In the genomic region with DNA sequence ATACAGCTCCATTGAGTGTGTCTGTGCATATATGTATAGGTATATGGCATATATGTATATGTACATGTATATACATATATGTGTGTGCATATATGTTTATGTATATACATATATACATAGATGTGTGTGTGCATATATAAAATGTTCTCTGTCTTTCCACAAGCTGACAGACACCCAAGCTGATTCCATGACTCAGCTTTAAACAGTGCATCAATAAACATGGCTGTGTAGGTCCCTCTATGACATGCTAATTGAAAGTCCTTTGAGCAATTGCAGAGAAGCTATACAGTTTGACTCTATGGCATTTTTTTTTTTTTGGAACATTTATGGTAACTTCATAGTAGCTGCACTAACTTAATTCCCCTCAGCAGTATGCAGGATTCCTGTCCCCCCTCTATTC, we compare ENCODE assay signal across 24 mouse cellular contexts. TPM values are rescaled to one million over a fixed set of nuclear protein-coding genes. Genes with fewer than 3 reads are reported as not detected.
DNase-seq lines count a peak whose midpoint lies in the region; ATAC-seq and TF ChIP-seq lines count a peak whose summit lies in the region.
"Had no signal": no experiment of that assay in that cellular context is flagged by ENCODE, and none has a peak within 500 bp of the region (broad histone marks: within the 10 kb centered on the region; RNA-seq: fewer than 3 reads in every experiment).

No protein-coding gene starts in this region.

- 0 out of 2 replicates have a peak, but pooled peaks have one; percentile 31 for ATAC-seq in midbrain, embryonic 11.5 days (ENCODE audit: low FRiP score)
- 0 out of 2 replicates have a peak, but pooled peaks have one; percentile 3 for ATAC-seq in hindbrain, embryonic 16.5 days
- ATAC-seq in lung, postnatal 0 days = no peak
- ATAC-seq: CD4-positive, CD25-positive, alpha-beta regulatory T cell, adult 4 months had no signal

- TF ChIP-seq EP300 in lung, postnatal 0 days (IDR thresholded peaks at IDR 0.05) = no peak

- TF ChIP-seq POLR2A in brain, embryonic 14.5 days (IDR thresholded peaks at IDR 0.05; ENCODE audit: borderline replicate concordance, extremely low read depth, insufficient read depth, insufficient read length, poor library complexity, severe bottlenecking) = no peak

- H3K4me1 ChIP-seq in midbrain, embryonic 11.5 days (ENCODE audit: control insufficient read depth, insufficient read depth, low read length) = no peaks in the 10 kb centered on the region
- H3K4me1 ChIP-seq in midbrain, embryonic 10.5 days = 0 out of 2 replicates have a peak, but pooled peaks cover 2% of the 10 kb centered on the region
- no peaks in the 10 kb centered on the region for H3K4me1 ChIP-seq in hindbrain, embryonic 16.5 days (ENCODE audit: control insufficient read depth, insufficient read depth, low read depth, low read length)
- no peaks in the 10 kb centered on the region for H3K4me1 ChIP-seq in lung, postnatal 0 days (ENCODE audit: insufficient read depth, low read depth, low read length)
- H3K4me1 ChIP-seq: midbrain, embryonic 12.5 days had no signal

- H3K4me3 ChIP-seq in midbrain, embryonic 11.5 days (ENCODE audit: low read depth, low read length) = no peak overlapping the region
- H3K4me3 ChIP-seq in midbrain, embryonic 10.5 days = no peak overlapping the region
- H3K4me3 ChIP-seq in hindbrain, embryonic 16.5 days (ENCODE audit: low read length) = no peak overlapping the region
- no peak overlapping the region for H3K4me3 ChIP-seq in lung, postnatal 0 days (ENCODE audit: low read depth, low read length)
- H3K4me3 ChIP-seq: heart, embryonic 12.5 days; midbrain, embryonic 12.5 days had no signal

- no peak overlapping the region for H3K4me2 ChIP-seq in midbrain, embryonic 11.5 days
- H3K4me2 ChIP-seq in hindbrain, embryonic 16.5 days (ENCODE audit: low read length) = no peak overlapping the region
- no peak overlapping the region for H3K4me2 ChIP-seq in lung, postnatal 0 days (replicated peaks; ENCODE audit: low read depth, low read length)
- H3K4me2 ChIP-seq: heart, embryonic 12.5 days; midbrain, embryonic 12.5 days had no signal

- DNase-seq in heart, adult 11 months = peak; percentile 40
- no peak for DNase-seq in heart, adult 9 months (ENCODE audit: low spot score in 2 of 2)
- no peak for DNase-seq in midbrain, embryonic 11.5 days (ENCODE audit: low spot score, missing footprints)
- no peak for DNase-seq in midbrain, embryonic 10.5 days (ENCODE audit: low spot score)
- peak; percentile 11 for DNase-seq in brain, embryonic 14.5 days (ENCODE audit: low read depth)
- no peak for DNase-seq in lung, postnatal 0 days (ENCODE audit: low spot score)
- DNase-seq: adrenal gland, postnatal 25 days; cerebellum, adult 18-20 months; cerebellum, postnatal 14 days; gastrocnemius, postnatal 25 days; heart, adult 18-20 months; kidney, adult 18-20 months; kidney, postnatal 36 days; layer of hippocampus, postnatal 36 days; left cerebral cortex, postnatal 4 days; lung, adult 2 months; lung, postnatal 14 days; thymus, adult 2 months; thymus, postnatal 36 days had no signal

- no peak for TF ChIP-seq CTCF in brain, embryonic 14.5 days (IDR thresholded peaks at IDR 0.05; ENCODE audit: borderline replicate concordance, extremely low read depth, insufficient read depth, insufficient read length)
- TF ChIP-seq CTCF in lung, postnatal 0 days (IDR thresholded peaks at IDR 0.05) = no peak

- H3K9me3 ChIP-seq in midbrain, embryonic 11.5 days (ENCODE audit: control insufficient read depth, low read length) = no peaks in the 10 kb centered on the region
- H3K9me3 ChIP-seq in midbrain, embryonic 10.5 days (replicated peaks) = no peaks in the 10 kb centered on the region
- no peaks in the 10 kb centered on the region for H3K9me3 ChIP-seq in hindbrain, embryonic 16.5 days (ENCODE audit: control insufficient read depth, low read length)
- H3K9me3 ChIP-seq in lung, postnatal 0 days (ENCODE audit: low read length) = no peaks in the 10 kb centered on the region
- H3K9me3 ChIP-seq: heart, embryonic 12.5 days; midbrain, embryonic 12.5 days had no signal

- no peak overlapping the region for H3K9ac ChIP-seq in midbrain, embryonic 11.5 days (ENCODE audit: low read length)
- no peak overlapping the region for H3K9ac ChIP-seq in hindbrain, embryonic 16.5 days (ENCODE audit: low read depth, low read length)
- H3K9ac ChIP-seq in lung, postnatal 0 days (replicated peaks; ENCODE audit: low read depth) = no peak overlapping the region
- H3K9ac ChIP-seq: heart, embryonic 12.5 days; liver, embryonic 14.5 days; midbrain, embryonic 12.5 days had no signal

- H3K27me3 ChIP-seq in midbrain, embryonic 11.5 days (ENCODE audit: control insufficient read depth, insufficient read depth, low read length) = no peaks in the 10 kb centered on the region
- H3K27me3 ChIP-seq in midbrain, embryonic 10.5 days (ENCODE audit: low read depth, poor library complexity, severe bottlenecking) = peaks cover 16% of the 10 kb centered on the region
- no peaks in the 10 kb centered on the region for H3K27me3 ChIP-seq in hindbrain, embryonic 16.5 days (replicated peaks; ENCODE audit: control insufficient read depth, insufficient read depth, low read length)
- H3K27me3 ChIP-seq in lung, postnatal 0 days (replicated peaks; ENCODE audit: insufficient read depth, low read length) = no peaks in the 10 kb centered on the region
- H3K27me3 ChIP-seq: heart, embryonic 12.5 days had no signal

- H3K36me3 ChIP-seq in midbrain, embryonic 11.5 days (ENCODE audit: control insufficient read depth, insufficient read depth, low read length) = no peaks in the 10 kb centered on the region
- no peaks in the 10 kb centered on the region for H3K36me3 ChIP-seq in midbrain, embryonic 10.5 days
- H3K36me3 ChIP-seq in hindbrain, embryonic 16.5 days (ENCODE audit: control insufficient read depth, insufficient read depth, low read length) = no peaks in the 10 kb centered on the region
- no peaks in the 10 kb centered on the region for H3K36me3 ChIP-seq in lung, postnatal 0 days (ENCODE audit: insufficient read depth, low read length)
- H3K36me3 ChIP-seq: heart, embryonic 12.5 days; midbrain, embryonic 12.5 days had no signal

- H3K27ac ChIP-seq in midbrain, embryonic 11.5 days (ENCODE audit: low read depth, low read length) = no peak overlapping the region
- no peak overlapping the region for H3K27ac ChIP-seq in midbrain, embryonic 10.5 days (replicated peaks)
- no peak overlapping the region for H3K27ac ChIP-seq in hindbrain, embryonic 16.5 days (ENCODE audit: low read depth, low read length)
- H3K27ac ChIP-seq in lung, postnatal 0 days (ENCODE audit: low read length) = no peak overlapping the region
- H3K27ac ChIP-seq: liver, embryonic 14.5 days; midbrain, embryonic 12.5 days had no signal

RNA-seq across cellular contexts. Expression of gene Gipc2, which starts 6.7 kb away (rescaled TPM):
- polyA plus RNA-seq in midbrain, embryonic 11.5 days (2014; fragmentation: Nextera tagmentation; extraction: Ambion mirVana) = 1.5 and 2.1 TPM in 2 replicates
- 0.95 and 1.5 TPM in 2 replicates for polyA plus RNA-seq in midbrain, embryonic 10.5 days (2016; fragmentation: Nextera tagmentation; extraction: Ambion mirVana)
- polyA plus RNA-seq in brain, embryonic 14.5 days (2012; rRNA removed) = 4.6 and 6.0 TPM in 2 replicates
- polyA plus RNA-seq in hindbrain, embryonic 16.5 days (2015; fragmentation: Nextera tagmentation; extraction: Ambion mirVana) = 9.7 and 11.9 TPM in 2 replicates
- 86.3 and 107 TPM in 2 replicates for polyA plus RNA-seq in lung, postnatal 0 days (2015; fragmentation: Nextera tagmentation; extraction: Ambion mirVana)
- polyA plus RNA-seq: CD4-positive, CD25-positive, alpha-beta regulatory T cell, adult 4 months had no signal

RNA-seq across cellular contexts. Expression of gene Dnajb4, which starts 50.8 kb away (rescaled TPM):
- 26.6 and 29.0 TPM in 2 replicates for polyA plus RNA-seq in midbrain, embryonic 11.5 days (2014; fragmentation: Nextera tagmentation; extraction: Ambion mirVana)
- 20.1 and 22.6 TPM in 2 replicates for polyA plus RNA-seq in midbrain, embryonic 10.5 days (2016; fragmentation: Nextera tagmentation; extraction: Ambion mirVana)
- 15.9 and 20.7 TPM in 2 replicates for polyA plus RNA-seq in brain, embryonic 14.5 days (2012; rRNA removed)
- polyA plus RNA-seq in hindbrain, embryonic 16.5 days (2015; fragmentation: Nextera tagmentation; extraction: Ambion mirVana) = 45.7 and 49.5 TPM in 2 replicates
- 54.0 and 58.7 TPM in 2 replicates for polyA plus RNA-seq in lung, postnatal 0 days (2015; fragmentation: Nextera tagmentation; extraction: Ambion mirVana)

RNA-seq across cellular contexts. Expression of gene Fubp1, which starts 50.9 kb away (rescaled TPM):
- 452 and 457 TPM in 2 replicates for polyA plus RNA-seq in midbrain, embryonic 11.5 days (2014; fragmentation: Nextera tagmentation; extraction: Ambion mirVana)
- 411 and 422 TPM in 2 replicates for polyA plus RNA-seq in midbrain, embryonic 10.5 days (2016; fragmentation: Nextera tagmentation; extraction: Ambion mirVana)
- polyA plus RNA-seq in brain, embryonic 14.5 days (2012; rRNA removed) = 264 and 329 TPM in 2 replicates
- 168 and 188 TPM in 2 replicates for polyA plus RNA-seq in hindbrain, embryonic 16.5 days (2015; fragmentation: Nextera tagmentation; extraction: Ambion mirVana)
- 74.9 and 95.5 TPM in 2 replicates for polyA plus RNA-seq in lung, postnatal 0 days (2015; fragmentation: Nextera tagmentation; extraction: Ambion mirVana)

Comparison
In these comparisons a context has a peak if more than half of its experiments do, and no peak if none do; other contexts are left out.
1. DNase-seq: peak in heart, adult 11 months (single experiment) and brain, embryonic 14.5 days (single experiment); none in heart, adult 9 months (0 of 2), midbrain, embryonic 11.5 days (single experiment), midbrain, embryonic 10.5 days (single experiment) and lung, postnatal 0 days (single experiment).